Mouse (Mus musculus) lung, adult 2 months (tissue): ENCODE data around the gene Ptprb. TPM values are rescaled to one million over a fixed set of nuclear protein-coding genes. Genes with fewer than 3 reads are reported as not detected.

Source experiments
- DNase-seq: peaks from one replicate; pipeline ENCODE4 v3.0.0; 2022
- H3K4me1 ChIP-seq: fragments of 200-500 bp; 2 replicates; pipeline ENCODE4 v1.6.1; 2011; ENCODE audit warnings: low read length; ENCODE audit not compliant: control insufficient read depth, insufficient read depth
- H3K4me3 ChIP-seq: fragments of 200-500 bp; replicated peaks from 2 replicates; pipeline ENCODE3; 2011; ENCODE audit warnings: low read depth, mild to moderate bottlenecking, control low read depth, low read length; ENCODE audit errors: extremely low read depth
- CTCF ChIP-seq: fragments of 200-500 bp; IDR thresholded peaks from 2 replicates; pipeline ENCODE4 v1.5.1; 2011; ENCODE audit warnings: mild to moderate bottlenecking, low read length, control low read depth; ENCODE audit not compliant: insufficient read depth
- POLR2A ChIP-seq: fragments of 200-500 bp; IDR thresholded peaks from 2 replicates; pipeline ENCODE4 v1.6.1; 2011; ENCODE audit warnings: low read depth, mild to moderate bottlenecking, control low read depth, low read length, borderline replicate concordance; ENCODE audit errors: extremely low read depth
- WGBS: fragments of 180-500 bp; shearing (Covaris S2); methylation state at CpG from one replicate; pipeline ENCODE4 v1.1.7; 2018; 5-methylcytosine and 5-hydroxymethylcytosine counted together
- polyA plus RNA-seq: library from polyadenylated mRNA; depleted of rRNA; stranded (reverse); fragments of >200 nt; gene quantifications from 2 replicates; pipeline ENCODE4 v1.2.3, GENCODE M21; 2012

Gene Ptprb
- polyA plus RNA-seq, 1 experiment = 83.5 TPM

DNA sequence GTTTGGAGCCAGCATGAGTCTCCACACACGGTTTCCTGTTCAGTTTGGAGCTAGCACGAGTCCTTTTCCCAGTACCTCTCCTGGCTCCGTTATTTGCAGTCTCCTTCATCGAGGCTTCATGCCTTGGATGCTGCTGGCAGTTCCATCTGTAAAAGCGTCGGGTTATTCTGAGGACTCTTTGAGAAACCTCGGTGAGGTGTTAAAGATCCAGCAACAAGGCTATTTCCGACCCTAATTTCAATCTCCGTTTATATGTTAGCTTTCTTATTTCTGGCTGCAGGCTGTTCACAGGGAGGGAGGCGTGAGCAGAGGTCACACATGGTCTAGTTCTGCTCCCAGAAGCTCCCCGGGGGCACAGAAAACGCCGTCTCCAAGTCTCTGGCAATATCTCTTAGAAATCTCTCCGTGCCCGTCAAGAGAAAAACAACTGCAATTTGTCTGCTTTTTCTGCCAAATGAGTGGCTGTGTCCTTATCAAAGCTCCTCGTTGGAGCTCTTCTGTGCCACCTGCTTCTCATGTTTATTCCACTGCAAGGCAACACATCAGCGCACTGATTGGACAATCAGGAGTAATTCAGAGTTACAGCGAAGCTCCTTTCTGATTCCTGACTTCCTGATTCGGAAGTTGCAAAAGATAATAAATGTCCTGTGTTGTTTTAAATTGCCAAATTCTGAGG lies 132.5 kb downstream of the Ptprb start:
- TF ChIP-seq POLR2A (no peak), CTCF (no peak)
- WGBS = 54% methylated on average over 19 of the region's 19 CpGs
- no peak for DNase-seq
- Histone ChIP-seq H3K4me3 (no peak overlapping the region), H3K4me1 (no peaks in the 10 kb centered on the region)

DNA sequence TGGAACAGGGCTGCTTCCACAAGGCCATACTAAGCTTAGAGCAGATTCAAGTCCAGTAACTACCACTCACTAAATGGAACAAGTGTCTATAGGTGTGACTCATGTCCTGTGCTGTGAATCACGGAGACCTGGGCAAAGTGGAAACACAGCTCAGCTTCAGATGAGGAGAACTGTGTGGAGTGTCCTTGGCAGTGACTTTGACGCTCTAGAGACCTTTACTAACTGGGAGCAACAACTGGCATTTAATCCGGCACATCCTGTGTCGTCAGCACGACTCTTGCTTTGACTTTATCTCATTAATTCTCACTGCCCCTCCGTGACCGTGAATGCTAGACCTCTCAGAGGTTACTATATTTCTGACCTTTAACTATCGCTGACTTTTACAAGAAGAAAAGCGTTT lies 135.5 kb downstream of the Ptprb start:
- 24% methylated on average over 9 of the region's 9 CpGs for WGBS
- TF ChIP-seq POLR2A = no peak
- TF ChIP-seq CTCF = no peak
- Histone ChIP-seq H3K4me3 (no peak overlapping the region), H3K4me1 (no peaks in the 10 kb centered on the region)
- DNase-seq = no peak

DNA sequence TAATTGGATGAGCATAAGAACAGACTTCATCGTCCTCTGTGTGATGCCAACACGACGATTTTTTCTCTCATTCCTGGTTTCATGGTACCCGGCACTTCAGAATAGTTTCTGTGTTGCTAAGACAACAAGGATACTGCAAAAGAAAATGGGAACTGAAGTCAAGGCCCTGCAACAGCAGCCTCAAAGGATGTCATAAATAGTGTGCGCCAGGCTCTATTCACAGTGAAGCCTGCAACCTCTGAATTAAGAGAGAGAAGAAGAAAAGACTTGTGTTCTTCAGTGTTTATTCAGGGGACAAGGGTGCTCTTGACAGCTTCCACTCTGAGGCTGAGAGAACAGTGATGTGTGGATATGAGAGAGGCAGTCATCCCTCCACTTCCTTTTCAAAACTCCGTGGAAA lies 140.8 kb downstream of the Ptprb start:
- TF ChIP-seq POLR2A = no peak
- no peak for TF ChIP-seq CTCF
- H3K4me1 ChIP-seq = no peaks in the 10 kb centered on the region
- 60% methylated on average over 6 of the region's 6 CpGs for whole genome bisulfite sequencing
- no peak for DNase-seq
- no peak overlapping the region for H3K4me3 ChIP-seq

DNA sequence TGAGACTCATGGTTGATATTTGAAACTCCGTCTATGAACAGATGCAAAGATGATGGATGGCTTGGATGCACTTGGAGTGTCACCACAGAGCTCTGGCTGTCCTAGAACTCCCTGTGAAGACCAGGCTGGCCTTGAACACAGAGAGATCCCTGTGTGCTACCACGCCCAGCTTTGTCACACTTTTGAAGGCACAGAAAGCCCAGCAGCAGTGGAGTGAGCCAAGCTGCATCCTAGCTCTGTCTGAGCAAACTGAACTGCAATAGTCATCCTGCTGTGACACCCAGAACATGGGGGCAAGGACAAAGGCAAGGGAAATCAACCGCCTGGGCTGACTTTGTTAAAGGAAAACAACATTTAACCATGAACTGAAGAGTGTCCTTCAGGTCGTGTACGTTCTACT lies 141.4 kb downstream of the Ptprb start:
- 40% methylated on average over 5 of the region's 5 CpGs for WGBS

DNA sequence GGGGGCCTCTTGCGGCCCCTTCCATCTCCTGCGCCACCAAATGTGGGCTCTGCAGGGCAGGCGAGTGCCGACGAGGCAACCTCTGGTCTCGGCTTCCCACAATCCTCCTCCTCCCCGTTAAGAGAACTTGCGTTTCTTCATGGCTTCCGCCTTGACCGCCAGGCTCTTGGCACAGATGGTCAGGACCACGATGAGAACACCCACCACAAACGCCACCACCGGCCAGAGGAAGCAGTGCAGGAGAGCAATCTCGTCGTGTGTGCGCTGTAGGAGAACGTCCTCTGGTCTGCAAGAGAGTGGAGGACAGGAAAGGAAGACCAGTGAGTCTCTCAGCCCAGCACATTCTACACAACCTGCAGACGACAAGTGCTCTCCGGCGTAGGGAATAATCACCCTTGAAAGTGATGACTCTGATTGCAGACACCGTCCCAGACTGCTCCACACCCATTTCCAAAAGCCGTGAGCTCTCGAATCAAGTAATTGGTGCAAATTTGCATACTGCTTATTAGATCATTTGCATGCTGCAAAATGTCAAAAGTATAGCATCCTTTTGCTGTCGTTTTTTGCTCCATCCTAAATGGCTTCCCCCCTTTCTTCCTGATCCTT lies 142.9 kb downstream of the Ptprb start:
- WGBS = 77% methylated on average over 24 of the region's 24 CpGs
- no peak for DNase-seq
- Histone ChIP-seq H3K4me3 (no peak overlapping the region), H3K4me1 (no peaks in the 10 kb centered on the region)
- TF ChIP-seq POLR2A = no peak
- no peak for TF ChIP-seq CTCF

More for the DNA sequence above, 141.4 kb downstream of the Ptprb start:
- TF ChIP-seq CTCF (no peak), POLR2A (no peak)
- no peak for DNase-seq
- no peaks in the 10 kb centered on the region for H3K4me1 ChIP-seq
- no peak overlapping the region for H3K4me3 ChIP-seq

DNA sequence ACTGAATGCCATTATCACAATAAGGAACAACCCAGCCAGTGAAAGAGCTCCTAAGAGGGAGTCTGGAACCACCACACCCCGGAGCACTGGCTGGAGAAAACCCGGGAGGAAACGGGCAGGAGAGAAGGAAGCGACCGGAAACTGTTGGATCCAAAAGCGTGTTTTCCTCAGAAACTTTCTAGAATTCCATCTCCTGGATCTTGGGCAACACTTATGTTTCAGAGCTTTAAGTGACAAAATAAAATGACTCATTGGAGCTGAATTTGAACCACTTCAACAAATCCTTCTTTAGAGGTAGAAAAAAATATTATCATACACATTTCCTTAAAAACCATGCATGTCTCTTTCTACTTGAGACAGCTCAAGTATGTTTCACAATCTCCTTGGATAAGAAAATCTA lies 145.7 kb downstream of the Ptprb start:
- Histone ChIP-seq H3K4me1 (no peaks in the 10 kb centered on the region), H3K4me3 (no peak overlapping the region)
- no peak for TF ChIP-seq CTCF
- TF ChIP-seq POLR2A = no peak
- DNase-seq = no peak
- 77% methylated on average over 6 of the region's 6 CpGs for WGBS

DNA sequence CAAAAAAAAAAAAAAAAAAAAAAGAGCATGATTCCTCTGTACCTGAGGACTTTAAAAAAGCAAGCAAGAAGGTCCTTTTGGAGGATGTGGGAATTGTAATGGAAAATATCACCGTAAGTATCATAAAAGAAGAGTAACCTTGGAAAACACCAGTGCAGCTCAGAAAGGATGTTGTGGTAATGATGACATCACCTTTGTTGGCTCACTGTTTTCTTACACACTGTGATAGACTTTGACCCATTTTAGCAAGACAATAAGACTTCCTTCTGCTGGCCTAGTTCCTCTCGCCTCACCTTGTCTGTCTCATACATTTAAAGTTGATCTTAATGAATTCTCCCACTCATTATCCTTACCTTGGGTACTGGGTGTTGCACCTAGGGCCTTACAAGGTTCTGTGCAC lies 147.2 kb downstream of the Ptprb start:
- 75% methylated on average over 2 of the region's 2 CpGs for WGBS

DNA sequence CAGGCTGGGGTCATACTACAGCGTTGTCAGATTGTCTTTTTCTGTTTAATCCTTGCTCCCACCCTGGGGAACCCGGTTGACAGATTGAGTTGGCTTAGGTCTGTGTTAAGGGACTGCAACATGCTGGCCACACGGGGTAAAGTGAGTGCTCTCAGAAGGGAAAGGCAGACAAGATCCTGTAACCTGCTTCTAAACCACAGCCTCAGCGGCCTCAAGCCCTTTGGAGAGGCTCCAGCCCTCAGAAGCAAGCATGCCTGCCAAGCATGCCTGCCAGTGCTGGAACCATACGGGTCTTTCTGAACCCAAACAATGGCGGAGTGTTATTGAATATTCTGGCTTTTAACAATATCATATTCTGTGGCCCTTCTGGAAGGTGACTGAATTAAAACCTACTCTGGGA lies 149.6 kb downstream of the Ptprb start:
- no peak for DNase-seq
- TF ChIP-seq CTCF (no peak), POLR2A (no peak)
- Histone ChIP-seq H3K4me1 (no peaks in the 10 kb centered on the region), H3K4me3 (no peak overlapping the region)
- 82% methylated on average over 6 of the region's 6 CpGs for WGBS

More for the DNA sequence above, 147.2 kb downstream of the Ptprb start:
- Histone ChIP-seq H3K4me1 (no peaks in the 10 kb centered on the region), H3K4me3 (no peak overlapping the region)
- TF ChIP-seq CTCF = no peak
- no peak for TF ChIP-seq POLR2A
- no peak for DNase-seq

DNA sequence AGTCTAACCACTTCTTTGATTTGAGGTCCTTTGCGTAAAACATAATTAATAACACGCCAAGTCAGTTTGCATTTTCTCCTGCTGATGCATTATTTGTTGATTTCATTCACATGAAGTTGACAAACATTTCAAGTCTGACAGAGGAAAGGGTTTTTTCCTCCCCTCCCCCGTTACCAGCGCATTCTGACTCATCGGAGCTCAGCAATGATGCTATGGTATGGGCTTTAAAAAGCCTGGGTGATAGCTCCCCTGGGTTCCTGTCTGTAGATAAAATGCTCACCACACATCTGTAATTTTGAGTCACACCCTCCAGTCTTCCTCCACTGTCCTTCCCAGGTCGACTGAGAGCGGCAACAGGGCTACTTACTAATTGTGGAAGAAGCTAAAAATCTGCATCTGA lies 150.9 kb downstream of the Ptprb start:
- H3K4me1 ChIP-seq = no peaks in the 10 kb centered on the region
- WGBS = 83% methylated on average over 7 of the region's 7 CpGs
- no peak for TF ChIP-seq CTCF
- TF ChIP-seq POLR2A = no peak
- no peak overlapping the region for H3K4me3 ChIP-seq
- no peak for DNase-seq

DNA sequence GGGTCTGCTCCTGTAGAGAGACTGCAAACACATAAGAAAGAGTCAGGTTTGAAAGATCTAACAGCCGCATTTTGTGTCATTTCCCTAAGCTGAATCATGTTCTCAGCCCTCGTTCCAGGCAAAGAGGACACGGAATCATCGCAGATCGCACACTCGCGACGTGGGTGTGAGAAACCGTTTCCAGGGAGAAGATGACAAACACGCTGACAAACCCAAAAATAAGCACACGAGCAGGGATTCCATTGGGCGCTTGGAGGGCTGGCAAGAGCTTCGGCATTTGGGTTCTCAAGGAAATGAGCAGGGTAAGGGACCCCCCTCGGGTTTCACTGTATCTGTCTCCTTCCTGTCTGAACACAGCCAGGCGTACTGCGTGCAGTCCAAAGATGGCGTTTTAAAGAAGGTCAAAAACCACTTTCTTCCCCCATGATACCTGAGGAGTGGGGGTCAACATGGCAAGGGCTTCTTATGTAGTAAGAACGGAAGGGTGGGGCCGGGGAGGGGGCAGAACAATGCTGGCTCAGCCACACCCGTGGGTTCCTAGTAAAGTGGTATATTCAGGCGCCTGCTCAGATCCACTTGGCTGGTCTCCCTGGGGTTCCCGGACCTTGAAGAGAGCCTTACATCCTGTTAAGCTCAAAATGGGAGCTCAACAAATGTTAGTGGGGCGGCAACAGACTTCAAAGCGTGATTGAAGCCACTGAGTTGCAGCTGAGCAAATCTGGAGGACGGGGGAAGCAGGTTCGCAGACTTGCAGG lies 152.9 kb downstream of the Ptprb start:
- TF ChIP-seq CTCF (no peak), POLR2A (no peak)
- DNase-seq = no peak
- H3K4me1 ChIP-seq = no peaks in the 10 kb centered on the region
- no peak overlapping the region for H3K4me3 ChIP-seq
- WGBS = 91% methylated on average over 26 of the region's 26 CpGs
